ENCODE assay signal across 8 mouse cellular contexts in the genomic region with DNA sequence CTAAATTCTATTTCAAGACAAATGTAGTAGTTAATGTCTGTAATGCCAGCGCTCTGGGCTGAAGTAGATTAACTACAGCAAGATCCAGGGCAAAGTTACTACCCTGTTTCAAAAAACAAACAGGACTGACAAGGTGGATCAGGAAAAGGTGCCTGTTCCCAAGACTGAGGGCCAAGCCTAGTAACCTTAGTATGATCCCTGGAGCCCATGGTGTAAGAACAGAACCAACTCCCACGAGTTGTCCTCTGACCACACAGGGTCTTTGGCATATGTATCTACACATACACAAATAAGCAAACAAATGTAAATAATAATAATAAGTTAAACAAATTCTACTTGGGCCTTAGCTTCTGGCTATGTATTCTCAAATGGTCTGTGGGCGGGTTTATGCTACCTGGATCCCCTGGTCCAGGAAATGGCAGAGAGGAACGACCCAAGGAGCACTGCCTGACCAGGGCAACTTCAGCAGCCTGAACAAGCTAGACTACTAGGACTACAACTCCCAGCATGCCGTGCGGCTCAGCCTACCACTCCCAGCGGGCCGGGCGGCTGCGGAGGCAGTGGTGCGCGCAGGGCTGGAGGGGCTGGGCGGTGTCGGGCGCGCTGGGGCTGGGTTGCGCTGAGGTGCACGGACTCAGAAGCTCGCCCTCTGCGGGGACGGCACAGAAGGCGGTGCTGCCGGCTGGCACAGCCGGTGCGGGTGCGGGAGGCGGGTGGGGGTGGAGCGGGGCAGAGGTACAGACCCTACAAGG. TPM values are rescaled to one million over a fixed set of nuclear protein-coding genes. Genes with fewer than 3 reads are reported as not detected.
DNase-seq lines count a peak whose midpoint lies in the region; ATAC-seq lines count a peak whose summit lies in the region.

Slc27a4 (plus strand) TSS at position 560 of the 752 bp plus-strand sequence.

- 0 out of 2 replicates have a peak, but pooled peaks cover 4% of the 10 kb centered on the region for H3K36me3 ChIP-seq in hindbrain, embryonic 11.5 days (ENCODE audit: control insufficient read depth, insufficient read depth, low read length)

- H3K9me3 ChIP-seq in hindbrain, embryonic 11.5 days (ENCODE audit: control insufficient read depth, low read length) = no peaks in the 10 kb centered on the region

- 6% methylated on average over 28 of the region's 28 CpGs for WGBS in hindbrain, embryonic 11.5 days

- H3K4me2 ChIP-seq in hindbrain, embryonic 11.5 days (replicated peaks; ENCODE audit: low read depth, low read length) = peak within 1 kb of the TSS; percentile 79

- peak within 1 kb of the TSS; percentile 87 for H3K9ac ChIP-seq in hindbrain, embryonic 11.5 days (ENCODE audit: low read depth, low read length)

- H3K4me3 ChIP-seq in hindbrain, embryonic 11.5 days (ENCODE audit: low read depth, low read length) = peak within 1 kb of the TSS; percentile 93

- no peaks in the 10 kb centered on the region for H3K27me3 ChIP-seq in hindbrain, embryonic 11.5 days (ENCODE audit: control insufficient read depth, insufficient read depth, low read length)

- H3K27ac ChIP-seq in hindbrain, embryonic 11.5 days (ENCODE audit: low read depth, low read length) = peak within 1 kb of the TSS; percentile 91

- DNase-seq in Muller cell, postnatal 12 days (ENCODE audit: inconsistent ontology term) = peak; percentile 93
- DNase-seq in cerebellum, adult 9-11 months = peak; percentile 96
- peak; percentile 92 to 97 for DNase-seq in frontal cortex, adult 2 months (ENCODE audit: extremely low spot score in 1 of 2, low spot score in 1 of 2)
- peak; percentile 97 for DNase-seq in hindbrain, embryonic 11.5 days (ENCODE audit: low spot score)
- peak; percentile 93 to 96 for DNase-seq in layer of hippocampus, postnatal 14 days (ENCODE audit: low spot score in 2 of 2)
- DNase-seq in lung, postnatal 14 days = peak; percentile 97
- peak; percentile 72 for DNase-seq in retina, adult 2 months (ENCODE audit: low read depth, low spot score)
- DNase-seq in thymus, postnatal 36 days = peak; percentile 95 to 96

- peaks cover 6% of the 10 kb centered on the region; the same call in 1 of the 2 replicates for H3K4me1 ChIP-seq in hindbrain, embryonic 11.5 days (replicated peaks; ENCODE audit: control insufficient read depth, insufficient read depth, low read length)

- peak; percentile 97 for ATAC-seq in hindbrain, embryonic 11.5 days (ENCODE audit: low FRiP score)

RNA-seq across cellular contexts. Expression of gene Slc27a4, which starts in this region (rescaled TPM):
- polyA plus RNA-seq in frontal cortex, adult 2 months (2012; rRNA removed) = 60.2 and 65.3 TPM in 2 replicates
- 17.9 and 18.4 TPM in 2 replicates for polyA plus RNA-seq in hindbrain, embryonic 11.5 days (2014; fragmentation: Nextera tagmentation; extraction: Ambion mirVana)
- total RNA-seq in layer of hippocampus, postnatal 14 days (2021) = 10 to 100 TPM; 88.9 to 89.8 TPM

Comparison
In these comparisons a context has a peak if more than half of its experiments do, and no peak if none do; other contexts are left out.
1. Peak in every context shown above with its lines: DNase-seq, ATAC-seq, H3K4me3 ChIP-seq and H3K27ac ChIP-seq.